Mouse (Mus musculus) c-Kit-positive CD71-negative TER-119-negative erythroid progenitor cells, embryonic 14.5 days (primary cell): ENCODE measurements around the gene Gper1.

ENCODE experiments used
- DNase-seq: peaks from one replicate; pipeline ENCODE4 v3.0.0-alpha.2; 2013; ENCODE audit warnings: low read depth

Gper1 gene

DNA sequence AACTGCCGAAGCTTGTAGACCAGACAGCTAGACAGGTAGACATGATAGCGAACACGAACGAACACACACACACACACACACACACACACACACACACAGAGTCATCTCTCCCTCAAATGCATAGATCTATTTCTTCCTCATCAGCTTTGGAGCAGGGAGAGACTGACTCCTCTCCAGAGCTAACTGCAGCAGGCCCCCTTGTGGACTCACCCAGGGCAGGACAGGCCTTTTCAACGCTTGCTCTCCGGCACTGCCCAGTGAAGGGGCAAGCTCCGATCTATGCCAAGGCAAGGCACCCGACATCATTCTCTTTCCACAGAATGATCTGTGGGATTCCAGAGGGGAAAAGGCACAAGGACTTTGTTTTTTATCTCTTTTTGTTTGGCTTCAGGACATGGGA lies 22.3 kb downstream of the Gper1 start:
- no peak for DNase-seq

DNA sequence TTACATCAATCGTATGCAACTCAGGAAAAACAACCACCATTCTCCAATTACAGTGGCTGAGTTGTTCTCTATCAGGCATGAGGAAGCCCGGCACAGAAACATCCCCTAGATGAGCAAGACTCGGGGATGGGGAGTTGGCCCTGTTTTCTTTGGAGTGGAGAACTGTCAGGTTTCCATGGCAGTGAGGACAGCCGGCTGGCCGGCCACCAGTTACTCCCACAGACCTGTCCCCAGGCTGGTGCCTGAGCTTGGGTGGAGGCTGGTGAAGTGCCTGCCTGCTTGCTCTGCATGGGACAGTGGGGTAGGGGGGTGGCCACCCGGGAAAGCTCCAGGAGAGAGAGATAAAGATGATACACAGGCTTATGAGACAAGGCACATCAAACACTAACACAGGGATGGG lies 25.1 kb downstream of the Gper1 start:
- DNase-seq, result no peak

DNA sequence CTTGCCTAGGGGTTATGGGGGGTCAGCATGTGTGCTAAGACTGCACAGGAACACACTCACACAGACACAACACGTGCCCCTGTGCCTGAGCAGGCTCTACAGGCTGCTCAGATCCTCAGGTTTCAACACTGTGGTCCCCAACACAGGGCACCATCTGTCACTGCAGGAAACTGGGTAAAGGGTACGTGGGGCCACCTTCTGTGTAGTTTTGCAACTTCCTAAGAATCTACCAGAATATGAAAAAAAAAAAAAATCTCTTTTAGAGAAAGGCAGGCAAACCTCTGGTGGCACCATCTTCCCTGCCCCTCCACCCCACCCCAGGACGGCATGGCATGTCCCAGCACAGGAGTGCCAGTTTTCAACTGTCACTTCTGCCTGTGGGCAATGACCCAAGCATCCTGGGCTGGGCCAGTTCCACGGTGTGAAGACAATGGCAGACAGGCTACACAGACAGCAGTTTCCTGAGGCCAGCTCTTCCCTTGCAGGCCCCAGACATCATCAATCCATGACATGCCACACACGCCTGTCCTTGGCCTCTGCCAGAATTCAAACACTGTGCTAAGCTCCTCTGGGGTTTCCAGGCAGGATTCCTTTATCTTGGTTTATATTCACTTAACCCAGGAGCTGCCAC lies 26.3 kb downstream of the Gper1 start:
- peak; percentile 28 for DNase-seq

DNA sequence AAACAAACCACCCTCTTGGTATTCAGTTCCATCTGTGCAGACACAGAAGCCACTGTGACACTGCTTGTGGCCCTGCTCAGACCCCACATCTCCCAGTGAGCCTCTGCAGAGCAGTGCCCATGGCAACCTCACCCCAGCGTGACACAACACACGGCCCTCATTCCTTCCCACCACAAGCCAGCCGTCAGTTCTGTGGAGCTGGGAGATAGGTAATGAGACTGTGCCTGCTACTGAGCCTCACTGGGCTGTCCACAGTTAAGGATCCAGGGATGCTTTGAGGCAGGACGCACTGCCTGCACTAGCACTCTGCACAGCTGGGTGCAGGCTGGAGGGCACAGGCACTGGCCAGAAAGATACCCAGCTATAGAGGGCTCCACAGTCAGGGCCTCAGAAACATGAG lies 27.0 kb downstream of the Gper1 start:
- no peak for DNase-seq

DNA sequence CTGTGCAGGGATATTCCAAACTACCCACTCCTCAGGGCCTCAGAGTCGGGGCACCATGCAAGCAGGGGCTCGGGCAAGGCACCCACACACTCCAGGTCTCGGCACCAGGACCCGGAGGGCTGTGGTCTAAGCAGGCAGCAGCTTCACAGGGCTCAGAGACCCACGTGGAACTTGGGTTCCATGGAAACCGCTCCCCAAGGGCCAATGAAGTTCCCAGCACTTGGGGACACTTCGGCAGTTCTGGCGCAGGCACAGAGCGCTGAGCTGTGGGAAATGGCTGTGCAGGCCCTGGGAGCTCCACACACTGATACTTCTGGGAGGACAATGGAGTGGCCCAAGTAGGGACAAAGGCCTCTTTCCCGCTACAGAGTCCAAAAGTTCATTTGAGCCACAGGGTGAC lies 30.1 kb downstream of the Gper1 start:
- no peak for DNase-seq

DNA sequence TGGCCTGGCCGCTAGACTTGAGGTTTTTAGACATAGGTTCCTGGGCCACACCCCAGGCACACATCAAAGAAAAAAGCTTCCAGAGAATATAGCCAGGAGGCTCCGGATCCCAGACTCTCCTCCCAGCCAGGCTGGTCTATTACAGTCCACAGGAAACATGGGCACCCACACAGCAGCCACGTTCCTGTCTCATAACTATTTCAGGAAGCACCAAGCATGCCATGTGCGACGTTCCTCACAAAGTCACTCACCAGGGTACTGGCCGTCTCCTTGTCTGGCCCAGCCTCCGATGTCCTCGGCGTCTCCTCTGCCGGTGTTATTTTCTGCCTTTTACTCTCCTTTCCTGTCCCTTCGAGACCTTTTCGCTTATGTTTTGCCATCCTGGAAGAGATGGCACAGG lies 32.2 kb downstream of the Gper1 start:
- no peak for DNase-seq

DNA sequence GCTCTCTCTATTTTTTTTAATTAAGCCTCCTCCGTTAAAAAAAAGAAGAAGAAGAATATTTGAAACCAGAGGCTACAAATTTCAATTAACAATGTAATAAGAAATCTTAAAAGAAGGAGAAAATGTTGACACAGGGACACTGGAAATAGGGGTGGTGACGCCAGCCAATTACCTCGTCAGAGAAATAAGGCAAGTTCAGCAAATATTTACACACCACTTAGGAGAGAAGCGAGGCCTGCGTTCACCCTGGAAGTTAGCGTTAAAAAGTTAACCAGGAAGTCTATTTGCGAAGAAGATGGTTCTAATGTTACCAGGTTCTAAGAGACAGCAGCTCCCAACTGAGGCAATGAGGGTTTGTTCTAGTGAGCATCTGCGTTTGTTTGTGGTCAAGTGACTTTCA lies 34.3 kb downstream of the Gper1 start:
- no peak for DNase-seq

DNA sequence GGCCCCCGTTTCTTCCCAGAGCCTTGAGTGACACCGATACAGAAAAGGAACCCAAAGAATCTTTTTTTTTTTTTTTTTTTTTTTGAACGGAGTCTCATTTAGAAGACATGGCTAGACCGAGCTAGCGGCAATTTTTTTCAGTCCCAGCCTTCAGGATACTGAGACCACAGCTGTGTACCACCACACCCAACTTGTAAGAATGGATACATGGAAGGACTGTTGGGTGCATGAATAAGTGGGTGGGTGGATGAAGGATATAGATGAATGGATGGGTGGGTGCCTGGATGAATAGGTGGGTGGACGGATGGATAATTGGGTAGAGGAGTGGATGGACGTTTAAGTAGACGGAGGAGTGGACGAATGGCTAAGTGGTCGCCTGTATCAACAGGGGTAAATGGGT lies 37.0 kb downstream of the Gper1 start:
- DNase-seq, result no peak

DNA sequence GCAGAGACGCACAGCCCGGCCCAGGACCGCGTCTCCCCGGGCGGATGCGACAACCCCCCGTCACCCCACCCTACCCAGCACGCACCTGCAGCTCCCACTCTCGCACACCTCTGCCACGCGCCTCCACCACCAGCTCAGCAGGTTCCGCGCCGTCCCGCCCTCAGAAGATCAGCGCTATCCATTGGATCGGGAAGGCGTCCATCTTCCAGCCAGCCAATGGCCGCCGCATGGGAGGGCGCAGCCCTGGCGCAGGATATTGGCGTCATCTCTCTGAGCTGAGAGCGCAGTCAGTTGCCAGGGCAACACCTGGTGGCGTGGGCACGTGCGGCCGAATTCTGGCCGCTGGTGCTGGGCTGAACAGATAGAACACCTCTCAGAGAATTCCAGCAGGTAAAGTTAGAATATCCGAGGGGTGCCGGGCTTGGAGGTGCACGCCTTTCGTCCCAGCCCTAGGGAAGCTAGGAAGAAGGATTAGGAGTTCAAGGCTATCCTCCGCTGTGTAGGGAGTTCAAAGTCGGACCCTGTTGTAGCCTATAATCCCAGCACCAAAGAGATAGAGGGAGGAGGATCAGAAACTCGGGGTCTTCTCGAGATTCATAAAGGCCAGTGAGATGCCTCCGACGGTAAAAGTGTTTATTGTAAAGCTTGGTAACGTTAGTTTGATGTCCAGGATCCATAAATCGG lies 37.6 kb downstream of the Gper1 start, which contains the start of gene 3110082I17Rik:
Gene 3110082I17Rik, minus strand, starts transcription at position 144 of the 684 bp plus-strand sequence.
- DNase-seq, result peak; percentile 94

DNA sequence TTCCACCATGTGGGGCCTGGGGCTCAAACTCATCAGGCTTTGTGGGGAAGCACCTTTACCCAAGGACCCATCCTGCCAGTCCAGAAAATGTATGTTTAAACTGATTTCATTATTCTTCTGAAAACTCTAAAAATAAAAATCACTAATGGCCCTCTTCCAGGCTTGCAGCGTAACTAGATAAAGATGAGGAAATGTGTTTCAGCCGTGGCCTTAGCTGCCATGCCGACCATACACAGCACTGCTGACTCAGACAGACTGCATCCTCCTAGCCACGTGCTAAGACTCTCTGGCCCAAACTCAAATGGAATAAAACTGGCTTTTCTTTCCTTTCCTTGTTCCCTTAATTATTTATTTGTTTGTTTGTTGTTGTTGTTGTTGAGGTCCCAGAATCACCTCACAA lies 41.9 kb downstream of the Gper1 start:
- DNase-seq, result no peak

DNA sequence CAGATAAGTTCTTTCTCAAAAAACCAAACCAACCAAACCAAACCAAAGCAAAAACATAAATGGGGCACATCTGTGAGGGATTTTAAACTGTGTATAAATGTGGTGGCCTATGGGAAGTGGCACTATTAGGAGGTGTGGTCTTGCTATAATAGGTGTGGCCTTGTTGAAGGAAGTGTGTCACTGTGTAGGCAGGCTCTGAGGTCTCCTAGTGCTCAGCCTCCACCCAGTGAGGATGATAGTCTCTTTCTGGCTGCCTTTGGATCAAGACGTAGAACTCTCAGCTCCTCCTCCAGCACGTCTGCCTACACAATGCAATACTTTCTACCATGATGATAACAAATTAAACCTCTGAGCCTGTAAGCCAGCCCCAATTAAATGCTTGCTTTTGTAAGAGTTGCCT lies 43.4 kb downstream of the Gper1 start:
- DNase-seq, result no peak

DNA sequence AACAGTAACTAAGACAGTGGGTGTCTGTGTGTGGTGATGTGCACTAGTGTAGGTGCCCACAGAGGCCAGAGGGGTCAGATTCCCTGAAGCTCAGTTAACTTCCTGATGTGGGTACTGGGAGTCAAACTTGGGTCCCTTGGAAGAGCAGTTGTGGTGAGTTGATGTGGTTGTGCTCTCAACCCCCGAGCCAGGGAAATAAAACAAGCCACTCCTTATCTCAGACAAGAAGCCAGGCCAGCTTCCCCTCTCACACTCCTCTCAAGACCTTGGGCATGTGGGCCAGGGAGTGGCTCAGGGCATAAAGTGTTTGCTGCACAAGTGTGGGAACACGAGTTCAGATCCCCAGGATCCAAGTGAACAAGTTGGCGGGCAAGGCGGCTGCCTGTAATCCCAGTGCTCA lies 43.9 kb downstream of the Gper1 start:
- no peak for DNase-seq

DNA sequence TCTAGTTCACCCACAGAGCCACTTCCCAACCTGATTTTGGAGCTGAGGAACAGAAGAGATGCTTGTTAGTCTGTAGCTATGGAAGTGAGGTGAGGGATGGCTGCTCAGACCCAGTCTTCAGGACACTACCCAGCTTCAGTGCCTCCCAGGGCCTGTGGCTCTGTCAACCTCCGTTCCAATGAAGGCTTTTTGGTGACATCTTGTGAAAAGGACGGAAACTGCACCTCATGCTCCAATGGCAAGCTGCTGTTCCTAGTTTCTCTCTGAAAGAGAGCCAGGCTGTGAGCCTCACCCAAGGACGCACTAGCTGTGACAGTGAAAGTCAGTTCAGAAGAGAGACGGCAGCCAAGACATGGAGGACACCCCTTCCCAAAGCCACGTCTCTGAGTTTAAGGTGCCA lies 45.0 kb downstream of the Gper1 start:
- DNase-seq, result no peak

DNA sequence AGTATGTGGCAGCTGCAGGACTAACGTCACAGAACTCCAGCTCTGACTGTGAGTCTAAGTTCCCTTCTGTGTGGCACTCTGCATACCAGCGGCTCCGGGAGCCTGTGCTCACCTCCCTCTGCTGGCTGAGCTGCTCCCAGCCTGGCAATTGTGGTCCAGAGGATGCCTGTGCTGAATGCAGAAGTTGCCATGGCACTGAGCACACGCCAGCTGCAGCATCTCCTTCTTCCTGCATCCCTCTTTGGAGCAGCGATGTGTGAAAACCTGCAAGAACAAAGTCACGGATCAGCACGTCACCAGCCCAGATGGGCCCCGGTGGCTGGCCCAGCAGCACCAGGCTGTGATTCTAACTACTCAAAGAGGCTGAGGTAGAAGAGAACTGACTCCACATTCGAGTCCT lies 51.8 kb downstream of the Gper1 start:
- DNase-seq, result no peak
